Mouse (Mus musculus) CH12.LX (cell line): ENCODE measurements around the gene Abhd15.

ENCODE experiments used
- CHD2 ChIP-seq: IDR thresholded peaks from 2 replicates; pipeline ENCODE4 v1.6.1; 2011; ENCODE audit warnings: low read length, improper control_type of control experiment
- CTCF ChIP-seq, 2 experiments: IDR thresholded peaks in 1 of 2; conservative IDR thresholded peaks in 1 of 2; 2 replicates each; pipeline ENCODE4 v1.5.1; 2011 to 2012; ENCODE audit warnings: low read depth in 2 of 2, low read length in 2 of 2, improper control_type of control experiment in 1 of 2, inconsistent platforms in 1 of 2, mild to moderate bottlenecking in 1 of 2, moderate library complexity in 1 of 2
- EP300 ChIP-seq: IDR thresholded peaks from 2 replicates; pipeline ENCODE4 v1.6.1; 2011; ENCODE audit warnings: low read length, improper control_type of control experiment
- HCFC1 ChIP-seq: IDR thresholded peaks from 2 replicates; pipeline ENCODE4 v1.6.1; 2012; ENCODE audit warnings: low read depth, mild to moderate bottlenecking, inconsistent platforms, low read length, improper control_type of control experiment
- JUND ChIP-seq: conservative IDR thresholded peaks from 2 replicates; pipeline ENCODE4 v1.6.1; 2011; ENCODE audit warnings: low read depth, low read length, improper control_type of control experiment
- MAFK ChIP-seq: IDR thresholded peaks from 2 replicates; pipeline ENCODE4 v1.6.1; 2011; ENCODE audit warnings: low read length, improper control_type of control experiment; ENCODE audit not compliant: insufficient replicate concordance
- MAX ChIP-seq: IDR thresholded peaks from 2 replicates; pipeline ENCODE4 v1.6.1; 2011; ENCODE audit warnings: low read length, improper control_type of control experiment
- POLR2A ChIP-seq: IDR thresholded peaks from 2 replicates; pipeline ENCODE4 v1.6.1; 2011; ENCODE audit warnings: low read depth, mild to moderate bottlenecking, improper control_type of control experiment, low read length
- RCOR1 ChIP-seq: conservative IDR thresholded peaks from 2 replicates; pipeline ENCODE4 v1.6.1; 2012; ENCODE audit warnings: low read depth, mild to moderate bottlenecking, inconsistent platforms, low read length, improper control_type of control experiment
- SMC3 ChIP-seq: IDR thresholded peaks from 2 replicates; pipeline ENCODE4 v1.6.1; 2011; ENCODE audit warnings: low read depth, low read length, improper control_type of control experiment
- TBP ChIP-seq: conservative IDR thresholded peaks from 2 replicates; pipeline ENCODE4 v1.6.1; 2011; ENCODE audit warnings: low read depth, low read length, improper control_type of control experiment
- ZNF384 ChIP-seq: IDR thresholded peaks from 2 replicates; pipeline ENCODE4 v1.6.1; 2012; ENCODE audit warnings: low read depth, low read length, improper control_type of control experiment, inconsistent platforms

DNA sequence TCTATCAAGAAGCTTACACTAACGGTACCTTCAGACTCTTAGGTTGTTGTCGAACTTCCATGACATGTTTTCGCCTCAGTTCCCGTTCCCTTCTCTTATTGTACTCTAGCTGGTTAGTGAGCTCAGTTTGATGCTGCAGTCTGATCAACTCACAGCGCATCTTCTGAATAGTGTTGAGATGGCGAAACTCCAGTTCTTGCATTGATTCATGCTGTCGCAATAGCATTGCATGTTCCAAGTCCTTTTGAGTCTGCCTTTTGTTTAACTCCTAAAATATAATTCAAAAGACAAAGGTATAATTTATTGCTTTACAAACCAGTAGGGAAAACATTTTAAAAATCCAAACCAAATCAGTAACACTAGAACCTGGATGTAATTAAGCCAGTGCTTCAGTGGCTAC lies 30.3 kb downstream of the Abhd15 start:
- TF ChIP-seq TBP: no peak
- no peak for TF ChIP-seq CTCF (conservative IDR thresholded peaks at IDR 0.05 in 1 of 2, IDR thresholded peaks at IDR 0.05 in 1 of 2; ENCODE audit: low read depth in 2 of 2, low read length in 2 of 2)
- TF ChIP-seq EP300: no peak
- no peak for TF ChIP-seq MAX
- TF ChIP-seq ZNF384: no peak
- no peak for TF ChIP-seq JUND
- TF ChIP-seq CHD2: no peak
- no peak for TF ChIP-seq SMC3
- TF ChIP-seq HCFC1: no peak
- TF ChIP-seq RCOR1: no peak
- TF ChIP-seq MAFK: no peak
- no peak for TF ChIP-seq POLR2A
